In the genomic region with DNA sequence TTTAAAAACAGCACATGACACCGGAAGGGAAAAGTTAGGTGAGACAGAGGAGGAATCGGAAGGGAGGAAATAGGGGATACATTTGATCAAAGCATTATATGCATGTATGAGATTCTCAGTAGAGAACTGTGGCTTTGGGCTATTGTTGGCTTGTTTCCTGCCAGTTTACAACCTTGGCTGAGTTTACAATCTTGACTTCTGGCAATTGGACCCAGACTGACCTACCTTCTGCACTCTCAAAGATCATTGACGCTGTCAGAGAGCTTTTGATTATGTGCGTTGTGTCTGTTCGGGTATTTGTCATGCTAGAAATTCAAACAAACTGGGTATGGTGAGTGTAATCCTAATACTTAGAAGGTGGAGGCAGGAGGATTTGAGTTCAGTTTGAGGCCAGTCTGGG, we compare ENCODE assay signal across 17 mouse cellular contexts. TPM values are rescaled to one million over a fixed set of nuclear protein-coding genes. Genes with fewer than 3 reads are reported as not detected.
DNase-seq lines count a peak whose midpoint lies in the region; ATAC-seq and TF ChIP-seq lines count a peak whose summit lies in the region.
"Had no signal": no experiment of that assay in that cellular context is flagged by ENCODE, and none has a peak within 500 bp of the region (broad histone marks: within the 10 kb centered on the region; RNA-seq: fewer than 3 reads in every experiment).

No protein-coding gene starts in this region.

- peak overlapping the region; percentile 24; the same call in 1 of the 2 replicates for H3K27ac ChIP-seq in intestine, embryonic 16.5 days (ENCODE audit: low read length)
- H3K27ac ChIP-seq in intestine, embryonic 15.5 days: no peak overlapping the region
- H3K27ac ChIP-seq in bone marrow macrophage, adult 2 months (ENCODE audit: insufficient read depth, low read depth, low read length): peak overlapping the region; percentile 18; the same call in 1 of the 2 replicates
- H3K27ac ChIP-seq in liver, embryonic 15.5 days (replicated peaks): peak overlapping the region; percentile 53
- H3K27ac ChIP-seq: limb, embryonic 15.5 days; neural tube, embryonic 15.5 days; stomach, postnatal 0 days had no signal

- H3K9ac ChIP-seq in intestine, embryonic 16.5 days (ENCODE audit: low read depth, low read length): no peak overlapping the region
- H3K9ac ChIP-seq in intestine, embryonic 15.5 days: no peak overlapping the region
- H3K9ac ChIP-seq in liver, embryonic 15.5 days: peak overlapping the region; percentile 48; the same call in 1 of the 2 replicates
- H3K9ac ChIP-seq: heart, embryonic 15.5 days; limb, embryonic 15.5 days; neural tube, embryonic 15.5 days had no signal

- H3K4me3 ChIP-seq in intestine, embryonic 16.5 days (ENCODE audit: low read length): no peak overlapping the region
- no peak overlapping the region for H3K4me3 ChIP-seq in intestine, embryonic 15.5 days (replicated peaks)
- H3K4me3 ChIP-seq in E14TG2a.4 (replicated peaks; ENCODE audit: low read length): 0 out of 2 replicates have a peak overlapping the region, but pooled peaks have one; percentile 17
- peak overlapping the region; percentile 14; the same call in 1 of the 2 replicates for H3K4me3 ChIP-seq in bone marrow macrophage, adult 2 months (ENCODE audit: insufficient read depth, low read length)
- H3K4me3 ChIP-seq in liver, embryonic 15.5 days (replicated peaks): peak overlapping the region; percentile 77
- H3K4me3 ChIP-seq: heart, embryonic 15.5 days; limb, embryonic 15.5 days; neural tube, embryonic 15.5 days had no signal

- H3K4me1 ChIP-seq in intestine, embryonic 16.5 days (ENCODE audit: control insufficient read depth, insufficient read depth, low read length): peaks cover 9% of the 10 kb centered on the region
- H3K4me1 ChIP-seq in intestine, embryonic 15.5 days (replicated peaks): peaks cover 5% of the 10 kb centered on the region; the same call in 1 of the 2 replicates
- H3K4me1 ChIP-seq in E14TG2a.4 (replicated peaks; ENCODE audit: low read depth, low read length): peaks cover 51% of the 10 kb centered on the region
- peaks cover 32% of the 10 kb centered on the region for H3K4me1 ChIP-seq in bone marrow macrophage, adult 2 months (ENCODE audit: control insufficient read depth, insufficient read depth, low read length)
- peaks cover 61% of the 10 kb centered on the region for H3K4me1 ChIP-seq in liver, embryonic 15.5 days (replicated peaks)

- WGBS in intestine, embryonic 16.5 days: 63% methylated on average over 5 of the region's 5 CpGs
- WGBS in intestine, embryonic 15.5 days: 60% methylated on average over 5 of the region's 5 CpGs
- whole genome bisulfite sequencing in liver, embryonic 15.5 days (ENCODE audit: insufficient replicate concordance): 40% methylated on average over 5 of the region's 5 CpGs

- no peak for DNase-seq in layer of hippocampus, postnatal 36 days
- DNase-seq in urinary bladder, postnatal 25 days (ENCODE audit: low spot score): no peak
- DNase-seq: cerebellum, postnatal 10 days; gastrocnemius, postnatal 36 days; kidney, postnatal 14 days; layer of hippocampus, adult 9-11 months; lung, postnatal 14 days had no signal

- H3K9me3 ChIP-seq in intestine, embryonic 16.5 days (ENCODE audit: control insufficient read depth, low read length): no peaks in the 10 kb centered on the region
- no peaks in the 10 kb centered on the region for H3K9me3 ChIP-seq in intestine, embryonic 15.5 days
- H3K9me3 ChIP-seq in E14TG2a.4 (ENCODE audit: low read length): no peaks in the 10 kb centered on the region
- H3K9me3 ChIP-seq in liver, embryonic 15.5 days (replicated peaks): no peaks in the 10 kb centered on the region
- H3K9me3 ChIP-seq: heart, embryonic 15.5 days; limb, embryonic 15.5 days; neural tube, embryonic 15.5 days had no signal

- no peak for TF ChIP-seq POLR2A in bone marrow macrophage, adult 2 months (IDR thresholded peaks at IDR 0.05; ENCODE audit: borderline replicate concordance, low read depth, low read length)

- no peaks in the 10 kb centered on the region for H3K36me3 ChIP-seq in intestine, embryonic 16.5 days (ENCODE audit: control insufficient read depth, insufficient read depth, low read length)
- no peaks in the 10 kb centered on the region for H3K36me3 ChIP-seq in intestine, embryonic 15.5 days
- peaks cover 40% of the 10 kb centered on the region for H3K36me3 ChIP-seq in E14TG2a.4 (ENCODE audit: insufficient read depth, low read length)
- H3K36me3 ChIP-seq in liver, embryonic 15.5 days (replicated peaks): peaks cover 30% of the 10 kb centered on the region
- H3K36me3 ChIP-seq: heart, embryonic 15.5 days; limb, embryonic 15.5 days; neural tube, embryonic 15.5 days had no signal

- no peak for TF ChIP-seq CTCF in E14TG2a.4 (conservative IDR thresholded peaks at IDR 0.05; ENCODE audit: low read length)
- TF ChIP-seq CTCF in bone marrow macrophage, adult 2 months (IDR thresholded peaks at IDR 0.05; ENCODE audit: low read depth, low read length): no peak

- H3K27me3 ChIP-seq in intestine, embryonic 16.5 days (replicated peaks; ENCODE audit: control insufficient read depth, insufficient read depth, low read length): no peaks in the 10 kb centered on the region
- no peaks in the 10 kb centered on the region for H3K27me3 ChIP-seq in intestine, embryonic 15.5 days (replicated peaks)
- no peaks in the 10 kb centered on the region for H3K27me3 ChIP-seq in E14TG2a.4 (ENCODE audit: insufficient read depth, low read length)
- H3K27me3 ChIP-seq in liver, embryonic 15.5 days: no peaks in the 10 kb centered on the region
- H3K27me3 ChIP-seq: heart, embryonic 15.5 days; limb, embryonic 15.5 days; neural tube, embryonic 15.5 days had no signal

- ATAC-seq in intestine, embryonic 16.5 days: no peak
- no peak for ATAC-seq in intestine, embryonic 15.5 days
- no peak for ATAC-seq in liver, embryonic 15.5 days (ENCODE audit: insufficient read depth)

- H3K4me2 ChIP-seq in intestine, embryonic 16.5 days (ENCODE audit: low read depth, low read length): no peak overlapping the region
- no peak overlapping the region for H3K4me2 ChIP-seq in intestine, embryonic 15.5 days (replicated peaks)
- H3K4me2 ChIP-seq in liver, embryonic 15.5 days: peak overlapping the region; percentile 90
- H3K4me2 ChIP-seq: heart, embryonic 15.5 days; limb, embryonic 15.5 days; midbrain, embryonic 11.5 days; neural tube, embryonic 15.5 days had no signal

RNA-seq across cellular contexts. Expression of a gene that starts 5.2 kb away (rescaled TPM):
- polyA plus RNA-seq in intestine, embryonic 16.5 days (2015; fragmentation: Nextera tagmentation; extraction: Ambion mirVana): 44.6 and 44.7 TPM in 2 replicates
- 36.6 and 39.0 TPM in 2 replicates for polyA plus RNA-seq in intestine, embryonic 15.5 days (2015; fragmentation: Nextera tagmentation; extraction: Ambion mirVana)
- polyA plus RNA-seq in bone marrow macrophage, adult 2 months (2012; ENCODE audit: insufficient read depth, insufficient read length, missing spikeins): 74.9 and 77.9 TPM in 2 replicates
- polyA plus RNA-seq in liver, embryonic 15.5 days (2015; fragmentation: Nextera tagmentation; extraction: Ambion mirVana): 38.0 and 43.0 TPM in 2 replicates
- total RNA-seq in layer of hippocampus, postnatal 36 days (2021): 1 to 10 TPM in 1 of 2 experiments, under 1 TPM in 1; 0.77 to 1.5 TPM

RNA-seq across cellular contexts. Expression of a gene that starts 56.5 kb away (rescaled TPM):
- 9.9 and 10.3 TPM in 2 replicates for polyA plus RNA-seq in intestine, embryonic 16.5 days (2015; fragmentation: Nextera tagmentation; extraction: Ambion mirVana)
- polyA plus RNA-seq in intestine, embryonic 15.5 days (2015; fragmentation: Nextera tagmentation; extraction: Ambion mirVana): 12.1 and 12.2 TPM in 2 replicates
- 21.4 and 23.0 TPM in 2 replicates for polyA plus RNA-seq in bone marrow macrophage, adult 2 months (2012; ENCODE audit: insufficient read depth, insufficient read length, missing spikeins)
- polyA plus RNA-seq in liver, embryonic 15.5 days (2015; fragmentation: Nextera tagmentation; extraction: Ambion mirVana): 10.3 and 12.1 TPM in 2 replicates
- 10 to 100 TPM; 24.9 to 28.4 TPM for total RNA-seq in layer of hippocampus, postnatal 36 days (2021)

Comparison
In these comparisons a context has a peak if more than half of its experiments do, and no peak if none do; other contexts are left out.
1. H3K4me3 ChIP-seq: peak in E14TG2a.4 (single experiment), bone marrow macrophage, adult 2 months (single experiment) and liver, embryonic 15.5 days (single experiment); none in intestine, embryonic 16.5 days (single experiment) and intestine, embryonic 15.5 days (single experiment).